Mouse (Mus musculus): ENCODE results near the gene Tmem43. TPM values are rescaled to one million over a fixed set of nuclear protein-coding genes. Genes with fewer than 3 reads are reported as not detected.
"Not testable (repeated sequence)": the region's sequence is repeated elsewhere in the genome, so short reads cannot be mapped to it uniquely, and the experiment has no call there.

Gene Tmem43
- polyA plus RNA-seq, 2 experiments = 7.1 to 11.3 TPM

GRCm38 (mm10) chr6:91465756-91466155, 7.7 kb upstream of the Tmem43 start:
- H3K36me3 ChIP-seq (replicated peaks; ENCODE audit: control insufficient read depth, insufficient read depth, low read depth) = peaks cover 14% of the 10 kb centered on the region
- 75% methylated on average over 2 of the region's 2 CpGs for WGBS (ENCODE audit: insufficient replicate concordance)

DNA sequence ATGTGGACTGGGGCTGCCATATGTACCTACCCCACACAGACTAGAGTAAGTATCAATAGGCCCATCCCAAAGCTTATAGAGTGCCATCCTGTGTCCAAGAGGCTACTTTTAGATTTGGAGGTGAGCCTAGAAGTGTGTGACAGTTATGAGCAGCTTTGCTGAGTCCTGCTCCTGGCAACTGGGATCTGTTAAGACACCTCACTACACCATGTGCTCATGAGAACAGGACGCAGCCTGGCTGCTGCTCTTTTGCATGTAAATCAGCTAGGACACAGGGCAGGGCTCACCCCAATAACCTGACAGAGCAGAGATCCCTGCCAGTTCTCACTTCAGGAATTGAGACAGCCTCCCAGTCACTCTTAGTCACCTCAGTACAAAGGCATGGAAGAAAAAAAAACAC, 6.4 kb upstream of the Tmem43 start:
- no peaks in the 10 kb centered on the region for H3K9me3 ChIP-seq (ENCODE audit: control insufficient read depth, low read length)
- H3K4me1 ChIP-seq (replicated peaks; ENCODE audit: control insufficient read depth in 2 of 2, insufficient read depth in 2 of 2, low read length in 1 of 2) = peaks cover 0 to 6% of the 10 kb centered on the region in 2 experiments; a peak in 2 of 4 replicates
- no peak overlapping the region for H3K27ac ChIP-seq
- no peaks in the 10 kb centered on the region for H3K27me3 ChIP-seq (ENCODE audit: control insufficient read depth, insufficient read depth, low read length)
- H3K4me3 ChIP-seq (ENCODE audit: insufficient read depth in 1 of 2, low read depth in 2 of 2, low read length in 2 of 2) = no peak overlapping the region
- peaks cover 14% of the 10 kb centered on the region for H3K36me3 ChIP-seq (replicated peaks; ENCODE audit: control insufficient read depth, insufficient read depth, low read depth)
- ATAC-seq (ENCODE audit: insufficient read depth) (no peak), DNase-seq (ENCODE audit: low read depth in 3 of 3, low spot score in 3 of 3) (no peak)
- TF ChIP-seq EP300 (IDR thresholded peaks at IDR 0.05; ENCODE audit: low read depth) (no peak), CTCF (IDR thresholded peaks at IDR 0.05; ENCODE audit: low read depth) (no peak)
- WGBS (ENCODE audit: insufficient replicate concordance) = 67% methylated on average over 1 of the region's 1 CpGs
- no peak overlapping the region for H3K9ac ChIP-seq (replicated peaks)
- no peak overlapping the region for H3K4me2 ChIP-seq (ENCODE audit: low read depth)

More at GRCm38 (mm10) chr6:91465756-91466155, 7.7 kb upstream of the Tmem43 start:
- TF ChIP-seq EP300 (IDR thresholded peaks at IDR 0.05; ENCODE audit: low read depth) (no peak), CTCF (IDR thresholded peaks at IDR 0.05; ENCODE audit: low read depth) (no peak)
- DNase-seq (ENCODE audit: low read depth in 3 of 3, low spot score in 3 of 3) (no peak), ATAC-seq (ENCODE audit: insufficient read depth) (no peak)
- Histone ChIP-seq H3K9ac (replicated peaks) (no peak overlapping the region), H3K27me3 (ENCODE audit: control insufficient read depth, insufficient read depth, low read length) (no peaks in the 10 kb centered on the region), H3K27ac (no peak overlapping the region), H3K4me3 (ENCODE audit: insufficient read depth in 1 of 2, low read depth in 2 of 2, low read length in 2 of 2) (no peak overlapping the region), H3K4me1 (replicated peaks; ENCODE audit: control insufficient read depth in 2 of 2, insufficient read depth in 2 of 2, low read length in 1 of 2) (no peaks in the 10 kb centered on the region), H3K9me3 (ENCODE audit: control insufficient read depth, low read length) (no peaks in the 10 kb centered on the region), H3K4me2 (ENCODE audit: low read depth) (no peak overlapping the region)

DNA sequence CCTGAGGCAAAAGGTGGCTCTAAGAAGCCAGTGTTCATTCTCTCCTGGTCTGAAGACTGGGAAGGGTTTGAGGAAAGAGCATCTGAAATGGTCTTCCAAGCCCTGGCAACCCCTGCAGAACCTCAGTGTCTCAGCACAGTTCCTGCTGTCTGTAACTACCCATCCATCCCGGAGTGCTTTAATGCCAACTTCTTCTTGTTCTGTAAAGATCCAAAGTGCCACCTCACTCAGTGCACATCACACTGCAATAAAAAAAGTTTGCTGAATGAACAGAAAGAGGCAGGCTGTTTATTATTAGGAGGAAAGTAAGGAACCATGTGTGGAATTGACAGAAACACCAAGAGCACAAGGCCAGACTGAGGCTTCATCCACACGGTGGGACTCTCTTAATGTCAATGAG, 2.8 kb upstream of the Tmem43 start:
- DNase-seq (ENCODE audit: low read depth in 3 of 3, low spot score in 3 of 3) (no peak), ATAC-seq (ENCODE audit: insufficient read depth) (no peak)
- no peaks in the 10 kb centered on the region for H3K27me3 ChIP-seq (ENCODE audit: control insufficient read depth, insufficient read depth, low read length)
- WGBS (ENCODE audit: insufficient replicate concordance) = 68% methylated on average over 2 of the region's 2 CpGs
- H3K27ac ChIP-seq = no peak overlapping the region
- no peak overlapping the region for H3K4me2 ChIP-seq (ENCODE audit: low read depth)
- no peaks in the 10 kb centered on the region for H3K9me3 ChIP-seq (ENCODE audit: control insufficient read depth, low read length)
- no peaks in the 10 kb centered on the region; the same call in 1 of the 2 replicates for H3K36me3 ChIP-seq (replicated peaks; ENCODE audit: control insufficient read depth, insufficient read depth, low read depth)
- no peak for TF ChIP-seq EP300 (IDR thresholded peaks at IDR 0.05; ENCODE audit: low read depth)
- no peak for TF ChIP-seq CTCF (IDR thresholded peaks at IDR 0.05; ENCODE audit: low read depth)
- H3K4me3 ChIP-seq (ENCODE audit: insufficient read depth in 1 of 2, low read depth in 2 of 2, low read length in 2 of 2) = no peak overlapping the region
- peaks cover 3 to 17% of the 10 kb centered on the region in 2 experiments; a peak in 3 of 4 replicates for H3K4me1 ChIP-seq (replicated peaks; ENCODE audit: control insufficient read depth in 2 of 2, insufficient read depth in 2 of 2, low read length in 1 of 2)
- H3K9ac ChIP-seq (replicated peaks) = no peak overlapping the region

DNA sequence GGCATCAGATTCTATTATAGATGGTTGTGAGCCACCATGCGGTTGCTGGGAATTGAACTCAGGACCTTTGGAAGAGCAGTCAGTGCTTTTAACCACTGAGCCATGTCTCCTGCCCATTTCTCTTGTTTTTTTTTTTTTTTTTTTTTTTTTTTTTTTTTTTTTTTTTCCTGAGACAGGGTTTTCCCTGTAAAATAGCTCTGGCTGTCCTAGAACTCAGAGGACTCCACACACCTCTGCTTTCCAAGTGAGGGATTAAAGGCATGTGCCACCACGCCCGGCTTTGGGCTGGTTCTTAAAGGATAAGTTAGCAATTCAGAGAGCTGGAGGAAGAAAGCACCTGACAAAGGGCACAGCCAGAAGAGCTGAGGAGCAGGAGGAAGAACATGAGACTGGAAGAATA, 2.1 kb upstream of the Tmem43 start:
- H3K4me2 ChIP-seq (ENCODE audit: low read depth) = peak overlapping the region; percentile 78
- not testable (repeated sequence) for DNase-seq (ENCODE audit: low read depth in 3 of 3, low spot score in 3 of 3); H3K9me3 ChIP-seq (ENCODE audit: control insufficient read depth, low read length); H3K27me3 ChIP-seq (ENCODE audit: control insufficient read depth, insufficient read depth, low read length); H3K27ac ChIP-seq; ATAC-seq (ENCODE audit: insufficient read depth); H3K36me3 ChIP-seq (replicated peaks; ENCODE audit: control insufficient read depth, insufficient read depth, low read depth); H3K9ac ChIP-seq (replicated peaks)
- peaks cover 3 to 17% of the 10 kb centered on the region in 2 experiments; a peak in 3 of 4 replicates for H3K4me1 ChIP-seq (replicated peaks; ENCODE audit: control insufficient read depth in 2 of 2, insufficient read depth in 2 of 2, low read length in 1 of 2)
- H3K4me3 ChIP-seq (ENCODE audit: insufficient read depth in 1 of 2, low read depth in 2 of 2, low read length in 2 of 2) = peak overlapping the region in 1 of 2 experiments; percentile 69; a peak in 2 of 4 replicates
- 78% methylated on average over 3 of the region's 3 CpGs for WGBS (ENCODE audit: insufficient replicate concordance)

GRCm38 (mm10) chr6:91472319-91472718, 1.2 kb upstream of the Tmem43 start:
- H3K9ac ChIP-seq (replicated peaks) = peak overlapping the region; percentile 69
- no peaks in the 10 kb centered on the region for H3K9me3 ChIP-seq (ENCODE audit: control insufficient read depth, low read length)
- H3K27ac ChIP-seq = peak overlapping the region; percentile 21
- no peaks in the 10 kb centered on the region for H3K27me3 ChIP-seq (ENCODE audit: control insufficient read depth, insufficient read depth, low read length)
- 6% methylated on average over 6 of the region's 6 CpGs for WGBS (ENCODE audit: insufficient replicate concordance)
- peak overlapping the region; percentile 69 to 76 for H3K4me3 ChIP-seq (ENCODE audit: insufficient read depth in 1 of 2, low read depth in 2 of 2, low read length in 2 of 2)
- no peak for ATAC-seq (ENCODE audit: insufficient read depth)
- TF ChIP-seq EP300 (IDR thresholded peaks at IDR 0.05; ENCODE audit: low read depth) (no peak), CTCF (IDR thresholded peaks at IDR 0.05; ENCODE audit: low read depth) (no peak)
- DNase-seq (ENCODE audit: low read depth in 3 of 3, low spot score in 3 of 3) = peak in 2 of 3 experiments; percentile 17 to 27
- peak overlapping the region; percentile 78 for H3K4me2 ChIP-seq (ENCODE audit: low read depth)
- no peaks in the 10 kb centered on the region; the same call in 1 of the 2 replicates for H3K36me3 ChIP-seq (replicated peaks; ENCODE audit: control insufficient read depth, insufficient read depth, low read depth)
- H3K4me1 ChIP-seq (replicated peaks; ENCODE audit: control insufficient read depth in 2 of 2, insufficient read depth in 2 of 2, low read length in 1 of 2) = peaks cover 3 to 17% of the 10 kb centered on the region in 2 experiments; a peak in 3 of 4 replicates
